Mouse (Mus musculus) embryonic fibroblast, embryonic 13.5 days (primary cell): ENCODE data around the gene Eid2. TPM values are rescaled to one million over a fixed set of nuclear protein-coding genes. Genes with fewer than 3 reads are reported as not detected.

ENCODE experiments used
- H3K27ac ChIP-seq: 2 replicates; pipeline ENCODE4 v1.5.1; 2012; ENCODE audit warnings: low read length, control low read depth, inconsistent platforms; ENCODE audit not compliant: insufficient read depth
- H3K4me1 ChIP-seq: 2 replicates; pipeline ENCODE4 v1.6.1; 2011; ENCODE audit warnings: low read length; ENCODE audit not compliant: control insufficient read depth, insufficient read depth
- H3K4me3 ChIP-seq: 2 replicates; pipeline ENCODE4 v1.5.1; 2011; ENCODE audit warnings: mild to moderate bottlenecking, control low read depth, low read length; ENCODE audit not compliant: insufficient read depth
- CTCF ChIP-seq: IDR thresholded peaks from 2 replicates; pipeline ENCODE4 v1.5.1; 2011; ENCODE audit warnings: mild to moderate bottlenecking, control low read depth, low read length, moderate library complexity, borderline replicate concordance; ENCODE audit not compliant: insufficient read depth
- POLR2A ChIP-seq: IDR thresholded peaks from 2 replicates; pipeline ENCODE4 v1.6.1; 2011; ENCODE audit warnings: low read depth, mild to moderate bottlenecking, control low read depth, low read length, moderate library complexity
- polyA plus RNA-seq: library from polyadenylated mRNA; stranded (reverse); fragments of >200 nt; gene quantifications from 2 replicates; pipeline ENCODE4 v1.2.4, GENCODE M21; 2011; ENCODE audit warnings: low read depth; ENCODE audit not compliant: missing spikeins, insufficient read length

The Eid2 gene
- polyA plus RNA-seq, 1 experiment: 25.1 TPM

DNA sequence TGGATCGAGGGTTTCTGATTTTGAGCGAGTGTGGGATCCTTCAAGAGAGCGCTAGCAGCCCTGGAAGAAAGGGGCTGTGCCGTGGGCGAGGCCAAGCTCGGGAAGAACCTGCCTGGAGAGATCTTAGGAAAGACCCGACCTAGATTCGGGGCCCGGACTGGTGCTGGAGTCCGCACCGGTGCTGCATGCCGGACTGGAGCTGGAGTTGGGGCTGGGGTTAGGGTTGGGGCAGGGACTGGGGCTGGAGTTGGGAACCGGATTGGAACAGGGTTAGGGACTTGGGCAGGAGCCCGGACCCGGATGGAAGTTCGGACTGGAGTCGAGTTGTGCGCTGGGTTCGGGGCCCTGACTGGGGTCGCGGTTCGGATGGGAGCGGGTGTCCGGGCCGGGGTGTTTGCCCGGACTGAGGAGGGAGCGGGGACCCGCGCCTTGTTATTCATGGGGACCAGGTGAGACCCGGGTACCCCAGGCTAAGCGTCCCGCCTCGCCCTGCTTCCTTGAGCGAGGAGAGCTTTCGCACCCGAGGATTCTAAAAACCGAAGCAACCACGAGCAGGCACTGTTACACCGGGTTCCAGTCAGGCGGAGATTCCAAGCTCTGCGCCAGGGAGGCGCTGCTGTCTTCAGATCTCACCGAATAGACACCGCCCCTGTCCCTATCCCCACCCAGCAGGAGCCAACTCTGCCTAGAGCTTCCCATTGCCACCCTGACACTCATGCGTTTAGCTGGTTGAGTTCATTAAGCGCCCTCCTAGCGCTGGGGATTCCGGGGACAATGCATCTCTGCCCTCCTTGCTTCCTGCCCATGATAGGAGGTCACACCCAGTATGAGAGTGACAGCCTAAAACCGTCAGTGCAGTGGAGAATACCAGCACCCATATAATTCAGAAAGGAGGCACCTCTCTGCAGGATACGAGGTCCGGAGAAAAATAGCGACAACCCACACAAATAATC, 23.2 kb downstream of the Eid2 start, which contains the start of gene Selenov:
Gene Selenov, minus strand, starts transcription at position 549 of the 953 bp plus-strand sequence.
- Histone ChIP-seq H3K4me3 (no peak within 1 kb of the TSS), H3K4me1 (no peaks in the 10 kb centered on the region), H3K27ac (no peak within 1 kb of the TSS)
- TF ChIP-seq CTCF (no peak), POLR2A (no peak)

DNA sequence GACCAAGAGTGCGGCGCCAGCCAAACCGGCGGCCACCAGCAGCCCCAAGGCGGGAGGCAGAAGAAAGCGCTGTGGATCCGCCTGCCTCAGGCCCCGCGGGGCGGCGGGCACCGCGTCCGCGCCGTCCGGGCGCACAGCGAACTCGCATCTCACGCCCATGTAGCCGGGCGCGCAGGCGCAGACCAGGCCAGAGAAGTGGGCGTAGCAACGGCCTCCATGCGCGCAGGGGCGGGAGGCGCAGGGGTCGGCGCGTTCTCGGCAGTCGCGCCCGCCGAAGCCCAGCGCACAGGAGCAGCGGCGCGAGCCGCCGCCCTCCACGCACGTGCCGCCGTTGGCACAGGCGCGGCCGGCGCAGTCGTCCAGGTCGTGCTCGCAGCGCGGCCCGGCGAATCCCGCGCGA, 26.8 kb downstream of the Eid2 start:
- Histone ChIP-seq H3K27ac (no peak overlapping the region), H3K4me3 (peak overlapping the region; percentile 16), H3K4me1 (no peaks in the 10 kb centered on the region)
- no peak for TF ChIP-seq CTCF
- no peak for TF ChIP-seq POLR2A

GRCm38 (mm10) chr7:28298837-28299625, 31.4 kb downstream of the Eid2 start:
- TF ChIP-seq POLR2A: no peak
- TF ChIP-seq CTCF: peak; percentile 32; the same call in 1 of the 2 replicates
- H3K27ac ChIP-seq: no peak overlapping the region
- H3K4me3 ChIP-seq: no peak overlapping the region
- H3K4me1 ChIP-seq: no peaks in the 10 kb centered on the region

- no peaks in the 10 kb centered on the region for H3K4me1 ChIP-seq
- H3K27ac ChIP-seq: no peak within 1 kb of the TSS
- H3K4me3 ChIP-seq: no peak within 1 kb of the TSS
- peak; percentile 55; the same call in 1 of the 2 replicates for TF ChIP-seq CTCF
- no peak for TF ChIP-seq POLR2A
These were observed 34.1 kb downstream of the Eid2 start, which contains the start of gene Dll3 for GRCm38 (mm10) chr7:28301616-28302433. TSS of gene Dll3 (minus strand) at chr7:28302238.

GRCm38 (mm10) chr7:28305641-28306040, 38.0 kb downstream of the Eid2 start:
- no peak for TF ChIP-seq POLR2A
- TF ChIP-seq CTCF: no peak
- Histone ChIP-seq H3K4me1 (no peaks in the 10 kb centered on the region), H3K27ac (no peak overlapping the region), H3K4me3 (no peak overlapping the region)

DNA sequence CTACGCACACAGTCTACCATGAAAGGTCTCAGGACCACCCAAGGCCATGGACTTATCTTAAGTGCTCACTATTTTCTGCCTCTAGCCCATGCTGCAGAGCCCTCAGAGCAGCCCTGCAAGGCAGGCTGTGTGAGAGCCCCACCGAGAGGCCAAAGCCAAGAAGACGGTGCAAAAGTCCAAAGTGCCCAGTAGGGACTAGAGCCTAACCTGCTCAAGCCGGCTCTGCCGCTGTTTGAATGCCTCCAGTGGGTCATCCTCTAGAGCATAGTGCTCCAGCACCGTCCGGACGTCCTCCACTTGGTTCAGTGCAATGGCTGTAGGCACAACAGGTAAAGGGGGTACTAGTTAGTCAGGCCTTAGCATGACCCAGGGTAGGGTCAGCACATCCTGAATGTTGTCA, 38.5 kb downstream of the Eid2 start:
- Histone ChIP-seq H3K4me1 (no peaks in the 10 kb centered on the region), H3K4me3 (no peak overlapping the region)
- TF ChIP-seq CTCF (no peak), POLR2A (no peak)

DNA sequence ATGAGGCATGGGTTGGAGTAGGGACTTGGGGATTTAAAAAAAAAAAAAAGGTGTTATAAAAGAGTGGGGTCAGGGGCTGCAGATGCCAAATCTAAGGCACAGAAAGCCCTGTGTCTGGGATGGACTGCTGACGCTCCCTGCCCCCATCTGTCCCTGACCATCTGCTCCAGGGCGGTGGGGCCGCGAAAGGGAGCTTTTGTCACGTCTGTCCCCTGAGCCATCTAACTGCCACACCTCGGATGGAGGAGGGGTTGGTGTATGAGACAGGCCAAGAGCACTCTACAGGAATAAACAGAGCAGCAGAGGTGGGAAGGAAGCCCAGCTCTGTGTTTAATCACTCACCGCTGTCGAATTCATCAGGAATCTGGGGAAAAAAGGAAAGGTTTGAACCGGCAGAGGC, 42.1 kb downstream of the Eid2 start:
- TF ChIP-seq POLR2A (no peak), CTCF (no peak)
- Histone ChIP-seq H3K4me1 (no peaks in the 10 kb centered on the region), H3K4me3 (no peak overlapping the region), H3K27ac (no peak overlapping the region)

More for the DNA sequence above, 38.5 kb downstream of the Eid2 start:
- H3K27ac ChIP-seq: no peak overlapping the region

GRCm38 (mm10) chr7:28311151-28311925, 43.7 kb downstream of the Eid2 start:
- Histone ChIP-seq H3K27ac (no peak overlapping the region), H3K4me1 (no peaks in the 10 kb centered on the region), H3K4me3 (peak overlapping the region; percentile 82)
- TF ChIP-seq POLR2A (no peak), CTCF (no peak)

DNA sequence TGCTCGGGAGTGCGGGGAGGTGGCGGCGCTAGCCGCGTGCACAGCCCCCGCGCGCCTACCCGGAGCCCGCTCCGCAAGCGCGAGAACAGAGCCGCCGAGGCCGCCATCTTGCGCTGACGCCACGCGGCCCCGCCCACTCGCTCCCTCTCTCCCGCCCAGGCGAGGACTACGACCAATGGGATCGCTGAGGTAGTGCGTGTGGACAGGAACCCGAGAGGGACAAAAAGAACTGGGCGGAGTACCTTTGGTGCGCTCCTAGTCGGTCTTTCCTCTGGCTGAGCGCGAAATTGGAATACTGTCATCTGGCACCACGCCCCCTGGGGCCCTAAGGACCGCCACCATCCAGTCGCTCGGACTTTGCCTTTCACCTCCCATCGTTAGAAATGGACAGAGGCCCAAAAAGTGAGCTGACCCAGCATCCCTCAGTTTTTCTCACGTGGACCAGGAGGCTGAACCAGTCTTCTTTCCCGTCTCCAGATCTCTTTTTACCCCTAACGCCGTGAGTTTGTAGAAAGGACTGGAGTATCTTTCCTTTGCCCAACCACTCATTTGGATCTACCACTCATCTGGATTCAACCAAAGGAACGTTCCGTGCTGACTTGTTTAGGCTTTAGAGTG, 44.4 kb downstream of the Eid2 start, which contains the start of gene Timm50:
Gene Timm50, minus strand, starts transcription at position 147 of the 618 bp plus-strand sequence.
- Histone ChIP-seq H3K4me3 (peak within 1 kb of the TSS; percentile 82), H3K4me1 (no peaks in the 10 kb centered on the region), H3K27ac (no peak within 1 kb of the TSS)
- TF ChIP-seq POLR2A (peak; percentile 79), CTCF (no peak)
